Mouse (Mus musculus): ENCODE data around the gene Abcb8. TPM values are rescaled to one million over a fixed set of nuclear protein-coding genes. Genes with fewer than 3 reads are reported as not detected.

Abcb8 gene
- total RNA-seq (2021) = 10 to 100 TPM; 40.0 to 53.1 TPM
- long read RNA-seq, transcript Abcb8-201 (16 exons, 2,939 nt) = major isoform, 20 of 37 reads
- long read RNA-seq, partial matches to known transcripts = 5 of 37 reads
- long read RNA-seq, other reads (novel, unspliced or antisense) = 12 of 37 reads

DNA sequence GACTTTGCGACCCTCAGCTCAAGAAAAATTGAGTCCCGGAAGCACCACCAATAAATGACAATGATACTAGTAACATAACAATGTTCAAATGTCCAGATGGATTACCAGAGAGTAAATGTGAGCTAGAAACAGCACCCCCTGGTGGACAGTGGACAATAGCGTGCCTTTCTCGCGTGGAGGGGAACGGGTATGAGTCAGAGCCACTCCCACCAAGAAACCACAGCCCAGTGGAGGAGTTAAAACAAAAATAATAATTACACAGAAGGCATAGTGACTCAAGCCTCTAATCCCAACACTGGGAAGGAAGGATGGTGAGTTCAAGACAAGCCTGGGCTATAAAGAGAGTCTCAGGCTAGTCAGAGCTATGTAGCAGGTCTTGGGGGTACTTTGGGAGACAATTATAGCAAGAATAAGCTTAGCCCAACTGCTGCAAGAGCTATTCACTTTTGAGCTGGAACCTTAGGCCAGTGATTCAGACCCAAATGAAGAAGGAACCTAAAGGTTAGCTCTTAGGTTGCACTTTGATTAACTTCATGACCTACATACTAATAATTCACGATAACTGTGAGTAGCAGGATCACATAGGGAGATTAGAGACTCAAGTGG, at the start of gene Abcb8:
Gene Abcb8, plus strand, starts transcription at position 272 of the 606 bp plus-strand sequence.
- DNase-seq (ENCODE audit: low spot score in 2 of 2) = peak; percentile 88 to 90

GRCm38 (mm10) chr5:24343977-24344436, 49.5 kb upstream of the Abcb8 start:
- no peak for DNase-seq (ENCODE audit: low spot score in 2 of 2)

DNA sequence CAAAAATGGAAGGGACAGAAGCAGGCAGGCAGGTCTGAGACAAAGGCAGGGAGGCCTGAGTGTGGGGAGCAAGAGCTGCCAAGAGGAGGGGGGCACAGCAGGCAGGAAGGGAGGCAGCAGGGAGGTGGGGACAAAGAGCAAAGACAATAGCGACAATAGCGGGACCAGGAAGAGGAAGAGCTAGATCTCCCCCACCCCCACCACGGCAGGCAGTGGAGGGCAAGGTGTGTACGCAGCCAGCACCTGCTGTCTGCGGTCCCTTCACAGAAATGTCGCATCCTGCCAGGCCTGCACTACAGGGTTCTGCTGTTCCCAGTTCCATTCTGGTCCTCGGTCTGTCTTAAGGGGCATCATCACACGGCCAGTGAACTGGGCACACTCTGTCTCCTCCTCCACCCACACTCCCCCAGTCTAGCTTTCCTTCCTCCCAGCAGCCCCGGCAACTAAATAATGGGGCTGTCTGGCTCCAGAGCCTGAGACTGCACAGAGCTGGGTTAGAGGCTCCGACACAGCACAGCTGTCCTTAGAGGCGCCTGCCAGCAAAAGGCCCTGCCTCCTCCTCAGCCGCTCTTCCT, 48.9 kb upstream of the Abcb8 start:
- DNase-seq (ENCODE audit: low spot score in 2 of 2) = peak in 1 of 2 experiments; percentile 20

DNA sequence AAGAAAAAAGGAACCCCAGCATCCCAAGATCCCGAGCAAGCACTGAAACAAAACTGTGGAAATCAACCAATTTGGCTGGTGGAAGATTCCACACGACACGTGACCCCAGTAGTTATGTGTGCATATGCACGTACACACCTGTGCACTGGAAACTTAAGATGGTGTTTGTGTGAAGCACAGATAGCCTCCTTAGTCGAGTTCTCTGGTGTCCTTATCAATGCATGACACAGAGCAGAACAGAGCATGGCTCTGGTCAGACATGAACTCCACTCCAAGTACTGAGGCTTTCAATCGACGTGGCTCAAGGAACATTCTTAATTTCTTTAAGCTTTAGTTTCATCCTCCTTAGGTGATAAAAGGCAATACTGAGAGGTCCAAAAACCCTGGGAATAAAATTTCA, 47.1 kb upstream of the Abcb8 start:
- DNase-seq (ENCODE audit: low spot score in 2 of 2) = no peak

DNA sequence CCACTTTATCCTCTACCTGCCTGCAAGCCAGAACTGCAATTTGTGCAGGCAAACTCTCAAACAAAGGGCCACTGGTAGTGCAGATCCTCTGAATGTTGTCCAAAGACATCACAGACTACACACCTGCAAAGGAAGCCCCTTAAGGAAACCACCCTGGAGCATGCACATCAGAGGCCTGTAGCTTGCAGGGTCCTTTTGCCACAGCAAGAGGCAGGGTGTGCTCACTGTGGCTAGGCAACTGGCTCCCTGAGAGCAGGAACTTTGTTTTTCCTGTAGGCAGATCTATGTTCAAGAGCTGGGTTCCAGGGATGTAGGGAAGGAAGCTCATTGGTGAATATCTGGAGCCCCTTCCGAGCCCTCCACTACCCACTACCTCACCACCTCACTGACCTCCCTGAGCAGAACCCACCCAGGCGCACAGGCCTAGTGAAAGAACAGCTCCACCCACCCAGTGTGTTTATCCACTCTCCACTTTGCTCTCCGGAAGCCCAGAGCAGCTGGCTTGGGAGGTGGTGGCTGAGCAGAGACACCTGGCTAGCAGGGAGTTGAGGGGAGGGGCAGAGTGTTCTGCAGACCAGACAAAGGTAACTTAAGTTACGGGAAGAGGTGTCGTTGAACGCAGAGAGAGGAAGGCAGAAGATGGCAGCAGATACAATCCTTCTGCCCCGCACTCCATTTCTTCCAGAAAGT, 46.1 kb upstream of the Abcb8 start:
- DNase-seq (ENCODE audit: low spot score in 2 of 2) = no peak

- peak; percentile 41 to 63 for DNase-seq (ENCODE audit: low spot score in 2 of 2)
Measured at GRCm38 (mm10) chr5:24348128-24348527, 45.3 kb upstream of the Abcb8 start.

DNA sequence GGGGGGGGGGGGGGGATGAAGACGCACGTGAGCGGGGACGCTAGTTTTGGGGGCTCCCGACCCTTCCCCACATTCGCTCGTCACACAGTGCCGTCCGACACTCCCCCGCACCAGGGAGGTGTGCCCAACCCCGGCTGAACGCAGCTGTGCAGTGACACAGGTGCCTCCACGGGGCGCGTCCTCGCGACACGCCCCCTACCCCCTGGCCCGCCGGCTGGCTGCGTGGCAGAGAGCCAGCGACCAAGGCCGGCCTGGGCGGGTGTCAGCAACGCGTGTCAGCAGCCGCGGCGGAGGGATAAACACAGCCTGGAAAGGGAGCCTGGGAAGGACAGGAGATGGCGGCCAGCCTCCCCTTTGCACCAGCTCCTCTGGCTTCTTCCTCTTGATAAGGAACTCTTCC, 44.9 kb upstream of the Abcb8 start:
- no peak for DNase-seq (ENCODE audit: low spot score in 2 of 2)

- DNase-seq (ENCODE audit: low spot score in 2 of 2) = no peak
Measured at GRCm38 (mm10) chr5:24350073-24350472, 43.4 kb upstream of the Abcb8 start.

DNA sequence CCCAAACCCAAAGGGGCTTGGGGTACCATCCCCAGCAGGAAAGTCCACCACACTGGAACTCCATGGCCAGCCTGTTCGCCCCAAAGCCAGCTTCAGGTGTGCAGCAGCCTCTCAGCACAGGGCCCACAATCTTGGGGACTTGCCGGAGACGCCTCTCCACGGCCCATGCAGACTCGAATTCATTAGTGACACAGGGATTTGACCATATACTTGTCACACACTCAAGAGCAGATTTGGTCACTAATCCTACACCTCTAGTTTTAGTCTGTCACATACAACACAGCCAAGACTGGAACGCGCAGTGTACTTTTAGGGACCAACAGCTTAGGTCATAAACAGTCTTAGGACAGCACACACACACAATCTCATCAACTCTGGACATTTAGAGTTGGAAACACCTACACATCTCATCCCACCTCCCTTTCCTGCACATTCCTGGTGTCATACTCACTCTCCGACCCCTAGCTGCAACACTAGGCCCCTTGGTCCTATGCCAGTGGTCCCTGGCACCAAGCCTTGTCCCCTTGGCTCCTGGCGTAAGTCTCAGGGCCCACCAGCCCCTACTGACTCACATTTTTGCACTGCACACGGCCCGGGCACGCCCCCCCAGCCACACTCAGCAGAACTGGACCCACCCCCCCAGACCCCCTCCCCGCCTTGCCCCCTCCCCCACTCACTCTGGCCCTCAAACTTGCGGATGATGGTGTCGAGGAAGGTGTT, 42.8 kb upstream of the Abcb8 start:
- DNase-seq (ENCODE audit: low spot score in 2 of 2) = no peak

DNA sequence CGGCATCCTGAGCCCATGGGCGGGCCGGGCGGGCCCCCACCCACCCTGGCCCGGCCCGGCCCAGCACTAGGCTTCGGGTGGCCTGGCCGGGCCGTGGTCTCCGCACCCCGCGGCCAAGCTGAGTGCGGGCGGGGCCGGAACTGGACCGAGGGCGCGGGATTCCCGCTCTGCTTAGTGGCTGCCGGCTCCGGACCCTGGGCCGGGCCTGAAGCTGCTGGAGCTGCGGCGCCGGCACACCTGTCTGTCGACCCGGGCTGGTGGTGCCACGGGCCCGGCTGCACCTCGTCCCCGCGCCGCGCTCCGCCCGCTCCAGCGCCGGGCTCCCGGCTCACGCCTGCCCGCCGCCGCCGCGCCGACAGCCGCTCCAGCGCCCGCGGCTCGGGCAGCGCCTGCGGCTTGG, 42.2 kb upstream of the Abcb8 start, which contains the start of gene Kcnh2:
Gene Kcnh2, minus strand, starts transcription at position 327 of the 400 bp plus-strand sequence.
- no peak for DNase-seq (ENCODE audit: low spot score in 2 of 2)

- DNase-seq (ENCODE audit: low spot score in 2 of 2) = peak; percentile 85 to 91
Measured at GRCm38 (mm10) chr5:24351701-24352171, 41.7 kb upstream of the Abcb8 start.

DNA sequence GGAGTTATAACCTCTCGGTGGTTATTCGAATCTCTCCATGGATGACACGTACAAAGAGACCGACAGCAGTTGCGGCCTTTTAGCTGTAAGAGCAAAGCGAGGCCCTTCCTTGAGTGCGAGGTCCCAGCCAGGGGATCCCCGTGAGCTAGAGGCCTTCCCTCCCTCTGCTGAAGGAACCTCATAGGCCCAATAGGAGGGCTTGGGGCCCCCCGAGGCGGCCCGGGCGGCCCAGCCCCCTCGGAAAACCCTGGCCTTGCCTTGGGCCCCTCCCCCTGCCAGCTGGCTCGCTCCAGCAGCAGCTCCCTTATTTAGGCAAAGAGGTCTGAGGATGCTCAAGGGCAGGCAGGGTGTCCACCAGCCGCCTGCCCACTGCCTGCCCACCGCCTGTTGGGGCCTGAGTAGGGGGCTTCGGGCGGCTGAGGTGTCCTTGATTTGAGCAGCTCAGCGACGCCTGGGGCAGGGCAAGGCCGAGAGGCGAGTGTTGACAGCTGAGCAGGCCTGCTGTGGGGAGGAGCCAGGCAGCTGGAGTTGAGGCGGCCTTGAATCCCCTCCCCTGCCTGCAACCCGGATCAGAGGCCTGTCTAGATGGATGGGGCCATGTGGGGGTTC, 41.1 kb upstream of the Abcb8 start:
- peak in 1 of 2 experiments; percentile 41 for DNase-seq (ENCODE audit: low spot score in 2 of 2)

- DNase-seq (ENCODE audit: low spot score in 2 of 2) = no peak
Measured at GRCm38 (mm10) chr5:24353327-24353726, 40.1 kb upstream of the Abcb8 start.

DNA sequence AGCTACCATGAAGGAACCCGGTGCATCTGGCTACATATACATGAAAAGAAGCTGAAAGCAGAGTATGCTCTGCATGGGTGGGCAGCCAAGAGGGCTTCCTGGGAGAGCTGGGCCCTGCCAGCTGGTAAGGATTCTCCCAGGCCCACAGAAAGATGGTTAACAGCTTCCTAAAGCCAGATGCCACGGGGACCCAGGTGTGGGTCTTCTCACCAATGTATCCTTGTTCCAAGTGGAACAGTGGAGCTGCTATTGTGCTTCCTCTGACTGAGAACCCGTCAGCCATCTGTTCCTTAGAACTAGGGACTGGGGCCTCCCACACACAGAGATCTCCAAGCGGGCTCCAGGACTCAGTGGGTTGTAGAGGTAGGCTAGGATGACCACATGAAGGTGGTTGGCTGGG, 36.7 kb upstream of the Abcb8 start:
- no peak for DNase-seq (ENCODE audit: low spot score in 2 of 2)

DNA sequence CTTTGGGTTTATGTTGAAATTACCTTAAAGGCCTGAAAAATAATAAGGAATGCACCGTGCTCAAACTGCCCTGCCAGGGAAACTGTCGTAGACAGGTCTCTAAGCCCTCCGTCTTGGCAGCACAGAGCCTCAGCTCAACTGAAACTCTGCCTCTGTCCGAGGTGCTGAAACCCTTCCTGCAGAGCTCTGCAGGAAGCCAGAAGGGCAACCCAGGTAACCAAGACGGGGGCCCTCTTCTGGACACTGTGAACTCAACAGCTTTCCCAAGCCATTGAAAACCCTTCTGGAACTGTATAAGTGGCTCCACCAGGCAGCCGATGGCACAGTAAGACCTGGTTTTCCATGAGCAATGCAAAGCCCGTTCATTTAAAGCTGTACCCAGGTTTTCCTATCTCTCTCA, 36.0 kb upstream of the Abcb8 start:
- peak; percentile 45 to 63 for DNase-seq (ENCODE audit: low spot score in 2 of 2)

DNA sequence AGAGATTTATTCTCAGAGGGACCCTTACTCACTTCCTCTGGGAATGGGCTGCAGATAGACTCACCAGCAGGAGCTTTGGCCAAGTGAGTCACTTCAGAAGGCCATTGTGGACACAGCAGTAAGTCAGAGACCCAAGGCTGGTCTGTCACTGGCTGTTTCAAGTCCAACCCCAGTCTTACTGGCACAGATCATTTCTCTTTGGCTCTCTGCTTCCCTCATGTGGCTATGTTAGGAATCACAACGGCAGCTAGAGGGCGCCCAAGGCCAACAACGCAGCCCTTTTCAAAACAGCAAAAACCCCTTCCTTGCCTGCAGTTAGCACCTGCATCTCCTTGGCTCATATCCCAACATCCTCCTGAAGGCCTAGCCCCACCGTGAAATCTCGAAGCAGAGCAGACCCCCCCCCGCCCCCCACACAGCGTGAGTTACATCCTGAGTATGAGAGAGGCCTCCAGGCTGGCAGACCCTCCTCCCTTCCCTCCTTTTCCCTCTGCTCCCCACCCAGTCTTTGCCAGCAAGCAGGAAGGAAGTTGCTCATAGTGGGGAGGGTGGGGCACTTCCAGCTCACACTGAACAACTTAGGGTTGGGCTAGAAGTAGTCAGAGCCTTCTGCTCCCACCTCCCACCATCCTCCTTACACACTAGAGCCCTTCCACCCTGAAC, 32.5 kb upstream of the Abcb8 start:
- DNase-seq (ENCODE audit: low spot score in 2 of 2) = peak; percentile 90 to 92

- no peak for DNase-seq (ENCODE audit: low spot score in 2 of 2)
Measured at GRCm38 (mm10) chr5:24363467-24363866, 30.0 kb upstream of the Abcb8 start.

- no peak for DNase-seq (ENCODE audit: low spot score in 2 of 2)
Measured at GRCm38 (mm10) chr5:24364061-24364460, 29.4 kb upstream of the Abcb8 start.

DNA sequence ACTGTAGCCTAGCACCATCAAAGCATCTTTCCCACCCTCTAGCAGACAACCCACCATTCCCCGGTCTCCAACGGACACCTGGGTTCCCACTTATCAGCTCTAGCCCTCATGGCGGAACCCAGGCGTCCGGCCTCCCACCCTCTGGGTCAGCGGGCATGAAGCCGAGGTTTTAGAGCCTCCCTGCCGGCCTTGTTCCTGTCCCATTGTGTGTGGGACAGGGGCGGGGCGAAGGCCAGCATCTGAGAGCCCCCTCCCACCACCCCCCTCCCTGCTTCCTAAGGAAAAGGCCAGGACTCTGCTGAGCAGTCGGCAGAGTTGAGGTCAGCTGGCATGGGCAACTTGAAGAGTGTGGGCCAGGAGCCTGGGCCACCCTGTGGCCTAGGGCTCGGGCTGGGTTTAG, 29.0 kb upstream of the Abcb8 start, which contains the start of gene Nos3:
Gene Nos3, plus strand, starts transcription at position 303 of the 400 bp plus-strand sequence.
- no peak for DNase-seq (ENCODE audit: low spot score in 2 of 2)

DNA sequence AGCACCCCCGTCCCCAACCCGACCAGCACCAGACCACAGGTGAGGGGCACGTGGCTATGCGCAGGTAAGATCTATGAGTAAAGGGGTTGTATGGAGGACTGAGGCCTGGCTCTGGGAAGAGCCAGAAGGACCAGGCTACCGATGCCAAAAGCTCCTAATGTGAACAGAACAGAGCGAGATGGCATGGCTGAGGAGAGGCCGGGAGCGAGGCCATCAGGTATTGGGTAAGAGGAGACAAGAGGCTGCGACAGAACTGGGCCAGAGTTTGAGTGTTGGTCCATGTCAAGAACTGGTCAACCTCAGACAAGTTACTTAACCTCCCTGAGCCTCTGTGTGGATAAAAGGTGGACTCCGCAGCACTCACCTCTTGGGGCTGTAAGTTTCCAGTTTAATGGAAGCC, 28.5 kb upstream of the Abcb8 start:
- no peak for DNase-seq (ENCODE audit: low spot score in 2 of 2)
